Mouse (Mus musculus) embryonic facial prominence, embryonic 10.5 days (tissue): ENCODE data around the gene Ift88. TPM values are rescaled to one million over a fixed set of nuclear protein-coding genes. Genes with fewer than 3 reads are reported as not detected.
A peak's percentile ranks its signal among the peaks of the same experiment; 100 is the strongest.

Source experiments
- DNase-seq: peaks from one replicate; pipeline ENCODE4 v3.0.0-alpha.2; 2017; ENCODE audit warnings: low spot score
- H3K27ac ChIP-seq: fragments of 300-500 bp; sonication (generic); replicated peaks from 2 replicates; pipeline ENCODE4 v1.5.1; 2016; ENCODE audit warnings: mild to moderate bottlenecking
- H3K27me3 ChIP-seq: fragments of 300-500 bp; sonication (generic); replicated peaks from 2 replicates; pipeline ENCODE4 v1.6.1; 2016; ENCODE audit warnings: low read depth, mild to moderate bottlenecking; ENCODE audit not compliant: poor library complexity, severe bottlenecking
- H3K36me3 ChIP-seq: fragments of 300-500 bp; sonication (generic); replicated peaks from 2 replicates; pipeline ENCODE4 v1.6.1; 2016; ENCODE audit warnings: mild to moderate bottlenecking, moderate library complexity
- H3K4me1 ChIP-seq: fragments of 300-500 bp; sonication (generic); 2 replicates; pipeline ENCODE4 v1.6.1; 2016
- H3K4me3 ChIP-seq: fragments of 300-500 bp; sonication (generic); 2 replicates; pipeline ENCODE4 v1.5.1; 2016; ENCODE audit warnings: mild to moderate bottlenecking, moderate library complexity
- H3K9me3 ChIP-seq: fragments of 300-500 bp; sonication (generic); 2 replicates; pipeline ENCODE4 v1.6.1; 2016; ENCODE audit warnings: mild to moderate bottlenecking
- WGBS: fragments of 180-500 bp; shearing (Covaris S2); methylation state at CpG from one replicate; pipeline ENCODE4 v1.1.7; 2016; 5-methylcytosine and 5-hydroxymethylcytosine counted together
- polyA plus RNA-seq: library from polyadenylated mRNA; unstranded; fragments of >200 nt; fragmentation: Nextera tagmentation; extraction: Ambion mirVana; gene quantifications from 2 replicates; pipeline ENCODE4 v1.2.1, GENCODE M21; 2016

The Ift88 gene
- polyA plus RNA-seq, result 12.3 and 13.4 TPM in 2 replicates

DNA sequence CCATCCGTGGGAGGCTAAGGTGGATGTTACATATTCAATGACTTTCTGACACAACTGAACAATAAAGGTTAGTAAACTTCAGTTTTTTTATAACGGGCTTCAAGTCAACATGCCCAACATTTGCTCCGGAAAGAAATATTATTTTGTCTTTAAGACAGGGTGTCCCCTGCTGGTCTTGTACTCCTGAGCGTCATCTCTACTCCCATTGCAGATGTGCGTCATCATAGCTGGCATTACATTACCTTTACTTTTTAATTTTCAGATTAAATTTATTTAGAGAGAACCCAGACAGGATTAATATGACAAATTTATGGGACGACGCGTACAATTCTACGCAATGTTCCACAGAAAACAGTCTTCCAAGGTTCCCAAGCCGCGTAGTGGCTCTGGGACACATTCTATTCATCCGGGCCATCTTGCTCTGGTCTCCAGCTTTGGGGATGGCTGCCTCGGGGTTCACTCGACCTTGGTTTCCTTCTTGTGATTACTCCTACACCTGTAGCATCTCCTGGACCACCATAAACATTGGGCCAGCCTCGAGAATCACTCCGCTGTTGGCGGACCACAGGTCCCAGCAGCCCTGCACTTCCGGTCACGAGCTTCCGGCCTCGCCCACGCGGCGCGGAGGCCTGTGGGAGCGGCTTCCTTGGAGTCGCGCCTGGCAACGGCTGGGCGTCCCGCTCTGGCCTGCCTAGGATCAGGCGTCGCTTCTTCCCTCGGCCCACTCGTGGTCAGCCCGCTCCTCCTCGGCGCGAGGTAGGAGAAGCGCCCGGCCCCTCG lies at the start of gene Ift88:
TSS of gene Ift88 (plus strand) at position 631 of the 780 bp plus-strand sequence.
- H3K4me3 ChIP-seq, result peak within 1 kb of the TSS; percentile 85
- no peaks in the 10 kb centered on the region for H3K36me3 ChIP-seq
- H3K27me3 ChIP-seq, result no peaks in the 10 kb centered on the region
- no peaks in the 10 kb centered on the region for H3K9me3 ChIP-seq
- whole genome bisulfite sequencing, result 4% methylated on average over 42 of the region's 42 CpGs
- H3K4me1 ChIP-seq, result peaks cover 13% of the 10 kb centered on the region
- peak; percentile 94 for DNase-seq
- H3K27ac ChIP-seq, result peak within 1 kb of the TSS; percentile 84

DNA sequence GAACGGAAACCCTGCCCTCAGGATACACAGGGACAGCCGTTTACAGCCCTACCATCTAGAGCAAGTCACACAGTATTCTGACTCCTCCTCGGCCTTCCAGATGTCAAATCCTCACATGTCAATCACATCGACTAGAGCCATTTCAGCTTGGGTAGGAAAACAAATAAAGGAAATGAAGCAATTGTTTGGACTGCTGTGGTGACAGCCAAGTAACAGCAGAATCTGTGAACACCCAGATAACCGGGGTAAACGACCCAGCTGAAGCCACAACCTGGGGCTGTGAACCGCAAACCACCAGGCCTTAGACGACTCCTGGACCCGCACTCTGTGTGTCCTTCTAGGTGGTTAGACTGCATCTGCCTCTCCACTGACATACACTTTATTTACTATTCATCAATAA lies 48.7 kb upstream of the Ift88 start:
- H3K4me1 ChIP-seq, result no peaks in the 10 kb centered on the region
- no peaks in the 10 kb centered on the region for H3K27me3 ChIP-seq
- no peaks in the 10 kb centered on the region for H3K36me3 ChIP-seq
- no peaks in the 10 kb centered on the region for H3K9me3 ChIP-seq
- WGBS, result 77% methylated on average over 9 of the region's 9 CpGs
- no peak overlapping the region for H3K27ac ChIP-seq
- DNase-seq, result no peak
- H3K4me3 ChIP-seq, result no peak overlapping the region

DNA sequence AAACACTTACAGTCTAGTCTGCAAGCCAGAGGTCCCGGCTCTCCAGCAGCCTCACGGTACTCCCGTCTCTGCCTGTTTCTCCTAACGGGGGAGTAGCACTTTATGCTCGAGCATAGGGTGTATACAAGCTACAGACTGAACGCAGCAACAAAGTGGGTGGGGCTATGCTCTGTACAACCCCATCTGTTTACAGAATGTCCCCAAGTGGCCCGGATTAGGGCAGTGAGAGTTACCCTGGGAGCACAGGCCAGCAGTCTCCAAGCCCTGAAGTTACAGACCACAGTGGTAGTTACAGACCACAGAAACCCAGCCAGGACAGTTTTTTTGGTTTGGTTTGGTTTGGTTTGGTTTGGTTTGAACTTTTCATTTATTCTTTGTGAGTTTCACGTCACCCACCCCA lies 47.8 kb upstream of the Ift88 start:
- H3K9me3 ChIP-seq, result no peaks in the 10 kb centered on the region
- no peak overlapping the region for H3K4me3 ChIP-seq
- no peak overlapping the region for H3K27ac ChIP-seq
- WGBS, result 79% methylated on average over 8 of the region's 8 CpGs
- no peaks in the 10 kb centered on the region for H3K27me3 ChIP-seq
- no peaks in the 10 kb centered on the region for H3K36me3 ChIP-seq
- no peaks in the 10 kb centered on the region for H3K4me1 ChIP-seq
- no peak for DNase-seq

DNA sequence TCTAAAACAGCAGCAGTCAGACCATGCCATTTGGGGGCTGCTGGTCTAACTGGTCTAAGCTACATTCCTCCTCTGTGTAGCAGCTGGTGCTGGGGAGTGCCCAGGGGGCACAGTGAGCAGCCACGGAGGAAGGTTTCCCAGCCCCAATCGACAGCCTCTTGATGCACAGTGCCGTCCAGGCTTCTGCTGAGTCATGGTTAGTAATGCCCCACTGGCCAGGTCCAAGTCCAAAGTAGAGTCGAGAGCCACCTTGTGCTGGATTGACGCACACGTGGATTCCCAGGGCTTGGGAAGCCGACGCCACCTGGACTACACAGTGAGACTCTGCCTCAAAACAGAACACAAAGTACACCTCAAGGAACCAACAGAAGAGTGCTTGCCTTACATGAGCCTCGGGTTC lies 46.9 kb upstream of the Ift88 start:
- Histone ChIP-seq H3K9me3 (no peaks in the 10 kb centered on the region), H3K36me3 (no peaks in the 10 kb centered on the region), H3K4me3 (no peak overlapping the region), H3K27me3 (no peaks in the 10 kb centered on the region), H3K4me1 (no peaks in the 10 kb centered on the region), H3K27ac (no peak overlapping the region)
- 84% methylated on average over 9 of the region's 9 CpGs for WGBS
- DNase-seq, result no peak

DNA sequence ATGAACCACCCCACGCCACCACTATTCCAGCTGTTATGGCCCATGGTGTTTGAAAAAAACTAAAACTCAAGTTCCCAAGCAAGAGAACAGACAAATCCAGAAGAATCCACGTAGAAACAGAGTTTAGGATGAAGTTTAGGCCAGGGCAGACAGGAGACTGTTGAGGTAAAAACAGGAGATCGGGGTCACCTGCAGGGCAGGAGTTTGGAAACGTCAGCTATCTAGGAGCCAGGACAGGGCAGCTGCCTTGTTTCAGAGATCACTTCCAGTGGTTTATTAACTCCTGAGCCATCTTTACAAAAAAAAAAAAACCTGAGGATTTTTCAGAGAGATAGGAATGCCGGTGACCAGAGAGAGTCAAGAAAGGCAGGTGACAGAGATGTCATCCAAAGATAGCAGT lies 46.3 kb upstream of the Ift88 start:
- Histone ChIP-seq H3K9me3 (no peaks in the 10 kb centered on the region), H3K27ac (no peak overlapping the region), H3K27me3 (no peaks in the 10 kb centered on the region), H3K4me1 (no peaks in the 10 kb centered on the region), H3K4me3 (no peak overlapping the region), H3K36me3 (no peaks in the 10 kb centered on the region)
- DNase-seq, result no peak
- WGBS, result 81% methylated on average over 5 of the region's 5 CpGs

DNA sequence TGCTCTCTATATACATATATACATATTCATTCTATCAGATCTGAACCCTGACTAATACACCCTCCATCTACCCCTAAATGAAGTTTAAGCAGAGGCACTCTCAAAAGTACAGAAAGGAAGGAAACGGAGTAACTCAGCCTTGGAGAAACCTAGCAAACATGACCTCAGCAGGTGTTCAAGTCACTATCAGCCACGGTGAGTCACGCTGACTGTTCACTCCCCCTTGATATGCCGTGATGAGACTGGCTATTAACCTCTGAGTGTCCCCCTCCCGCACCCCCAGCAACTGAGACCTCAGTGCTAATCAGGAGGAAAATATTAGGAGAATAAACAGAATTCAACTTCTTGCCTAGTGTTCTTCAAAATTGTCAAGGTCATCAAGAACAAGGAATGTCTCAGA lies 38.2 kb upstream of the Ift88 start:
- H3K4me3 ChIP-seq, result no peak overlapping the region
- no peak for DNase-seq
- WGBS, result 88% methylated on average over 5 of the region's 5 CpGs

DNA sequence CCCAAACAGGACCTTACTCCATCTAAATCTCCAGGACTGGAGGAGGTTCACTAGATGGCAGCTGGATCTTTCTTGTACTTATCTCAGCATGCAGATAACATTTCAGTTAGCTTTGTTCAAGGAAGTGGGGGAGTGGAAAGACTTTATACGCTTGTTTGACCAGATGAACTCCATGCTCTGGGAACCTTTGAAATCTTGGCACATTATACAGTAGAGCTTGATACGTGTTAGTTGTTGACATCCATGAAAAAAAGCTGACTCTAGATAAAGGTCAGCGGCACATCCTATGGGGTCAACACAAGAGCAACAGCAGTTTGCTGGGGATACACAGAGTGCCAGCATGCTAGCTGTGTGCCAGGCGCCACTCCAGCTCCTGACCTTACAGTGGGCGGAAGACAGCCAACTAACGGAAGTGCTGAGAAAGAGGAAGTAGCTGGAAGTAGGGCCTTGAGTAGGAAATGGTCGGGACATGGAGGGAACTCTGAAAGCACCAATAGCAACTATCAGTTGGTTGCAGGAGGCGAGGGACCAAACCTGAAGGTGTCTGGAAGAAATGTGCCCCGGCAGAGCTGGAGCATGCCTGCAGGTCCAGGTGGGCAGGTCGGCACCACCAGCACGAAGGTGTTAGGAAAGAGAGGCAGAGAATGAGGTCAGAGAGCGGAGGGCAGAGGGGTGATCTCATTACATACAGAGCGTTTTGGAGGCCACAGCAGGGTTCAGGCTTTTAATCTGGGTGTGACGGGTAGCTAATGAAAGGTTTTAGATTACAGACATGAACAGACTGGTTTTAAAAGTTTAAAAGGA lies 36.9 kb upstream of the Ift88 start:
- Histone ChIP-seq H3K36me3 (no peaks in the 10 kb centered on the region), H3K27ac (no peak overlapping the region), H3K4me3 (no peak overlapping the region), H3K27me3 (no peaks in the 10 kb centered on the region), H3K4me1 (peaks cover 10% of the 10 kb centered on the region), H3K9me3 (no peaks in the 10 kb centered on the region)
- no peak for DNase-seq
- 60% methylated on average over 14 of the region's 14 CpGs for WGBS

More for the DNA sequence above, 38.2 kb upstream of the Ift88 start:
- H3K27ac ChIP-seq, result no peak overlapping the region
- no peaks in the 10 kb centered on the region for H3K27me3 ChIP-seq
- peaks cover 10% of the 10 kb centered on the region for H3K4me1 ChIP-seq
- no peaks in the 10 kb centered on the region for H3K9me3 ChIP-seq
- H3K36me3 ChIP-seq, result no peaks in the 10 kb centered on the region

DNA sequence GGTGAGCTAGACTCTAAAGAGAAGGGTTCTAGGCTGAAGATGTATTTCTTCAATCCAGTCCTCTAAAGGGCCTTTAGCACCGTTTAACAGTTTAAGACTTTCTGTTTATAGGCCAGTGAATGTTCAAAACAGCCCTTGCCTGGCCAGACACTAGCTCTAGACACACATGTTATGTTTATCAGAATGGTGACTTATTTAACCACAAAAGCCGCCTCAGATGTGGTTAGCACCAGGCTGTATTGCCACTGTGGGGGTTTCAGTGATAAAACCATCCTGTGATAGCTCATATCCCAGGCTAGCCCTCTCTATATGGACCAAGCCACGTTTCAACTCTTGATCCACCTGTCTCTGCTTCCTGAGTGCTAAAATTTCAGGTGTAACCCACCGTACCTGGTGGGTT lies 32.2 kb upstream of the Ift88 start:
- Histone ChIP-seq H3K4me3 (no peak overlapping the region), H3K4me1 (peaks cover 10% of the 10 kb centered on the region), H3K36me3 (no peaks in the 10 kb centered on the region), H3K27ac (no peak overlapping the region), H3K9me3 (no peaks in the 10 kb centered on the region), H3K27me3 (peaks cover 12% of the 10 kb centered on the region)
- no peak for DNase-seq
- WGBS, result 77% methylated on average over 4 of the region's 4 CpGs

DNA sequence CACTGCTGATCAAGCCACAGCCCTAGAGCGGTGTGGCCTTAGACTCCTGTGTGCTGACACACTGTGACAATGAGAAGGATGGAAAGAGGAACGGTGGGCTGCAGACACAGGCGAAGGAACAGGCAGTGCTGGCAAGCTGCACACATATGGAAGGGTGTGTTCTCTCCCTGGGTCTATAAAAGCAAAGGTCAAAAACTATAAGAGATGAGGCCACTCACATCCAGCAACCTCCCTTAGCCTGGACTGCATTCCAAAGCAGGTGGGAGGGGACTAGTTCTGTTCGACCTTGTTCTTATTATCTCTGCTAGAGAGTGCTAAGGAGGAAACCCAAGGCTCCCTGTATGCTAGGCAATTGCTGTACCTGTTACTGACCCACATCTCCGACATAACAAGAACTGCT lies 31.6 kb upstream of the Ift88 start:
- H3K36me3 ChIP-seq, result no peaks in the 10 kb centered on the region
- no peak overlapping the region for H3K4me3 ChIP-seq
- peaks cover 6% of the 10 kb centered on the region for H3K4me1 ChIP-seq
- no peak for DNase-seq
- H3K27ac ChIP-seq, result no peak overlapping the region
- no peaks in the 10 kb centered on the region for H3K9me3 ChIP-seq
- WGBS, result 69% methylated on average over 5 of the region's 5 CpGs
- peaks cover 19% of the 10 kb centered on the region for H3K27me3 ChIP-seq

DNA sequence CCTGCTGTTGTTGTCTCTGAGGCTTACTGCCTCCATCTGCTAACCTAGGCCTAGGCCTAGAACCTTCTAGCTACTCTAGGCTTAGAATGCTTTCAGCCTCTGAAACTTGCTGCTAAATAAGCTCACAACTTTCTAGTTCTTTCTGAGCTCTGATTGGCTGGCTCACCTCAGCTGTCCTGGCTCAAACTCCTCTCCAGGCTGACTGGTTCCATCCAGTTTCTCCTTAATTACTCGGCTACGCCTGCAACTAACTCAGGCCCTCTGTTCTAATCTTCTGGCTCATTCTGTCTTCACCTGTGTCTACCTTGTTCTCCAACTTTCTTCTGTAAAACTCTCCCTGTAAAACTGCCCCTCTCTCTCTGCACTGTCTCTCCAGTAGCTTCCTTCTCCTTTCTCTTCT lies 28.4 kb upstream of the Ift88 start:
- DNase-seq, result no peak
- H3K4me3 ChIP-seq, result no peak overlapping the region
- WGBS, result 74% methylated on average over 2 of the region's 2 CpGs

DNA sequence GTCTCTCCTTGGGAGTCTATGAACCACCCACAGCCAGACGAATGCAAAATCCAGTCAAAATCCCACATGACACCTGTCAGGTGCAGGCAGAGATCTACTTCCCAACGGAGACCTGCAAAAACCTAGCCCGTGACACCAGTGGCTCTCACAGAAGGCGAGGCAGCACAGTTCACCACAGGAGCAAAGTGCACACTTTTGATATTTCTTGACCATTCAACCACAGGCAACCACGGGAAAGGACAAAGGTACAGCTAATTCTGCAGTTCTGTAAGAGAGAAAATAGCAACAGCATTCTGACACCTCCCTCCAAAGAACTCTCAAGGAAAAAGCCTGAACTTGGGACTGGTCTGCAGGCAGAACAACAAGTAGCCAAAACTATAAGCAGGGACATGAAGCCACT lies 26.6 kb upstream of the Ift88 start:
- Histone ChIP-seq H3K9me3 (no peaks in the 10 kb centered on the region), H3K27ac (no peak overlapping the region), H3K4me1 (peaks cover 16% of the 10 kb centered on the region), H3K36me3 (no peaks in the 10 kb centered on the region), H3K27me3 (peaks cover 34% of the 10 kb centered on the region), H3K4me3 (no peak overlapping the region)
- no peak for DNase-seq
- 86% methylated on average over 5 of the region's 5 CpGs for WGBS

More for the DNA sequence above, 28.4 kb upstream of the Ift88 start:
- H3K36me3 ChIP-seq, result no peaks in the 10 kb centered on the region
- no peaks in the 10 kb centered on the region for H3K9me3 ChIP-seq
- peaks cover 16% of the 10 kb centered on the region for H3K4me1 ChIP-seq
- no peak overlapping the region for H3K27ac ChIP-seq
- peaks cover 34% of the 10 kb centered on the region for H3K27me3 ChIP-seq

DNA sequence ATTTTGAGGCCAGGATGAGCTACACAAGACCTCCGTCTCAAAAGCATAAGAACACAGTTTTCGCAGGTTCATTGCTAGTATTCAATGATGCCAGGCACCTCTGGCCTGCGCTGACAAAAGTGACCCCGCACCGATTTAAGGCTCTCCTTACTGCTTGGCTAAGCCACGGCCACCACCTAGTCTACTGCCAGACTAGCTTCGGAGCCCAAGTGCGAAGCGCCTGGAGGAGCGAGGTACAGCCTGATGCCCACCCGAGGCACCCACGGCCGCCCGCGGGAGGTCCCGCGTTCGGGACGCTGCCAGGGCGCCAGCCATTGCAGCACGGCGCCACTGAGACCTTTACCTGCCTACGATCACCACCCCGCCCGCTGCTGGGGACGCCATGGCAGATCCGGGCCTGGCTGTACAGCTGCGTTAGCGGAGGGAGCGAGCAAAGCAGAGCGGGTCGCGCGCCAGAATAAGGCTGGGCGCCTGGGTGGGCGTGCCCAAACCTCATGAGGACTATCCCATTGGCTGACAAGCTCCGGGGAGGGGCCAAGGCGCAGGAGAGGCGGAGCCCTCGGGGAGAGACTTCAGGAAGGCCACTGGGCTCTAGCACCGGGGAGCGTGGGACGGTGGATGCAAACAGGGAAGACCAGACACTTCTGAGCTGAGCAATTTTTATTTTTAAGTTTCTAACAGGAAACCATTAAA lies 25.7 kb upstream of the Ift88 start, which contains the start of gene Cryl1:
TSS of gene Cryl1 (minus strand) at position 465 of the 693 bp plus-strand sequence.
- Histone ChIP-seq H3K27ac (peak within 1 kb of the TSS; percentile 85), H3K27me3 (peaks cover 34% of the 10 kb centered on the region), H3K4me1 (peaks cover 16% of the 10 kb centered on the region), H3K9me3 (no peaks in the 10 kb centered on the region), H3K4me3 (peak within 1 kb of the TSS; percentile 78), H3K36me3 (no peaks in the 10 kb centered on the region)
- 3% methylated on average over 43 of the region's 43 CpGs for WGBS
- DNase-seq, result peak; percentile 96
